Comparison of ENCODE assay signal across 8 mouse cellular contexts in the genomic region with DNA sequence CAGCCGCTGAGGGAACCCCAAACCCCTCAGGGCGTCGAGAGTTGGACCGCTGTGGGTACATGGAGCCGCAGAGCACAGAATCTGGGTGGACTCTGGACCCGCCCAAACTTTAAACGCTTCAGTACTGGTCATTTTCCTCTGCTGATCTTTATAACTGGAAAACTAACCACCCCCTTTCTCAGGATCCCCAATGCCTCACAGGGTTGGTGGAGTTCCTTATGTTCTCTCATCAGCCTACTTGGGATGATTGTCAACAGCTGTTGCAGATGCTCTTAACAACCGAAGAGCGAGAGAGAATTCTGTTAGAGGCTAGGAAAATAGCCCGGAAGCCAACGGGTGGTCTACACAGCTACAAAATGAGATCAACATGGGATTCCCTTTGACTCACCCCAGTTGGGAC. TPM values are rescaled to one million over a fixed set of nuclear protein-coding genes. Genes with fewer than 3 reads are reported as not detected.
DNase-seq lines count a peak whose midpoint lies in the region; ATAC-seq lines count a peak whose summit lies in the region.
"Not testable (repeated sequence)": the region's sequence is repeated elsewhere in the genome, so short reads cannot be mapped to it uniquely, and the experiment has no call there.

A gene (plus strand): TSS at position 301 of the 400 bp plus-strand sequence.

- H3K9me3 ChIP-seq in ES-E14 (ENCODE audit: control insufficient read depth, insufficient read depth, low read depth, low read length); embryonic facial prominence, embryonic 11.5 days (replicated peaks; ENCODE audit: control insufficient read depth, low read length); forebrain, embryonic 12.5 days; heart, embryonic 16.5 days (replicated peaks; ENCODE audit: control insufficient read depth, low read length); kidney, embryonic 14.5 days (ENCODE audit: control insufficient read depth, low read length); liver, embryonic 11.5 days (ENCODE audit: control insufficient read depth, low read length): not testable (repeated sequence)

- DNase-seq in ES-E14 (ENCODE audit: low read depth, low spot score); embryonic facial prominence, embryonic 11.5 days (ENCODE audit: low spot score); liver, embryonic 11.5 days (ENCODE audit: low spot score): not testable (repeated sequence)

- not testable (repeated sequence) for ATAC-seq in embryonic facial prominence, embryonic 11.5 days (replicated peaks; ENCODE audit: insufficient number of reproducible peaks, low FRiP score, low TSS enrichment, low read depth); forebrain, embryonic 12.5 days (ENCODE audit: low FRiP score); heart, embryonic 16.5 days (replicated peaks; ENCODE audit: extremely low read depth, insufficient read depth, low FRiP score); kidney, embryonic 14.5 days (ENCODE audit: low FRiP score, low TSS enrichment); liver, embryonic 11.5 days (replicated peaks; ENCODE audit: low FRiP score); neutrophil, adult 5-6 weeks (ENCODE audit: extremely low read depth, insufficient number of reproducible peaks, low FRiP score, poor library complexity, severe bottlenecking)

- H3K4me2 ChIP-seq in embryonic facial prominence, embryonic 11.5 days (ENCODE audit: low read depth, low read length); forebrain, embryonic 12.5 days; heart, embryonic 16.5 days (ENCODE audit: low read depth, low read length); kidney, embryonic 14.5 days (replicated peaks; ENCODE audit: low read depth, low read length); liver, embryonic 11.5 days: not testable (repeated sequence)

- H3K4me3 ChIP-seq in ES-E14 (ENCODE audit: insufficient read depth in 1 of 2, low read depth in 1 of 2, low read length in 2 of 2, poor library complexity in 1 of 2, severe bottlenecking in 1 of 2); embryonic facial prominence, embryonic 11.5 days (ENCODE audit: low read depth, low read length); forebrain, embryonic 12.5 days (replicated peaks); heart, embryonic 16.5 days (ENCODE audit: low read length); kidney, embryonic 14.5 days (ENCODE audit: low read length); liver, embryonic 11.5 days (ENCODE audit: low read depth, low read length); macrophage (ENCODE audit: inconsistent target): not testable (repeated sequence)

- H3K27ac ChIP-seq in ES-E14 (ENCODE audit: insufficient read depth, low read depth, low read length, poor library complexity, severe bottlenecking); embryonic facial prominence, embryonic 11.5 days (replicated peaks; ENCODE audit: low read depth, low read length); forebrain, embryonic 12.5 days; heart, embryonic 16.5 days (ENCODE audit: low read length); kidney, embryonic 14.5 days (ENCODE audit: low read depth, low read length); liver, embryonic 11.5 days (ENCODE audit: low read depth, low read length); macrophage: not testable (repeated sequence)

- not testable (repeated sequence) for H3K36me3 ChIP-seq in ES-E14 (ENCODE audit: control insufficient read depth, insufficient read depth, low read length, poor library complexity, severe bottlenecking); embryonic facial prominence, embryonic 11.5 days (replicated peaks; ENCODE audit: control insufficient read depth, insufficient read depth, low read depth, low read length); forebrain, embryonic 12.5 days (replicated peaks); heart, embryonic 16.5 days (ENCODE audit: control insufficient read depth, insufficient read depth); kidney, embryonic 14.5 days (ENCODE audit: control insufficient read depth, insufficient read depth, low read length); liver, embryonic 11.5 days (ENCODE audit: control insufficient read depth, insufficient read depth, low read length); macrophage (ENCODE audit: inconsistent target)

- WGBS in embryonic facial prominence, embryonic 11.5 days: 89% methylated on average over 11 of the region's 11 CpGs
- WGBS in forebrain, embryonic 12.5 days: 94% methylated on average over 11 of the region's 11 CpGs
- WGBS in heart, embryonic 16.5 days: 90% methylated on average over 11 of the region's 11 CpGs
- 95% methylated on average over 11 of the region's 11 CpGs for WGBS in kidney, embryonic 14.5 days
- WGBS in liver, embryonic 11.5 days: 91% methylated on average over 11 of the region's 11 CpGs
- WGBS in macrophage (ENCODE audit: missing documents): 94% methylated on average over 11 of the region's 11 CpGs

- not testable (repeated sequence) for H3K4me1 ChIP-seq in ES-E14 (ENCODE audit: control insufficient read depth in 2 of 2, insufficient read depth in 2 of 2, low read length in 2 of 2, poor library complexity in 1 of 2); embryonic facial prominence, embryonic 11.5 days (ENCODE audit: control insufficient read depth, insufficient read depth, low read length); forebrain, embryonic 12.5 days; heart, embryonic 16.5 days (ENCODE audit: control insufficient read depth, insufficient read depth, low read length); kidney, embryonic 14.5 days (ENCODE audit: control insufficient read depth, insufficient read depth, low read length); liver, embryonic 11.5 days (replicated peaks; ENCODE audit: control insufficient read depth, insufficient read depth, low read length)

- H3K9ac ChIP-seq in ES-E14 (ENCODE audit: insufficient read depth, low read depth, low read length, poor library complexity, severe bottlenecking); embryonic facial prominence, embryonic 11.5 days (replicated peaks; ENCODE audit: low read length); forebrain, embryonic 12.5 days; heart, embryonic 16.5 days (ENCODE audit: low read length); kidney, embryonic 14.5 days (ENCODE audit: low read depth, low read length); liver, embryonic 11.5 days (ENCODE audit: low read depth, low read length): not testable (repeated sequence)

- H3K27me3 ChIP-seq in embryonic facial prominence, embryonic 11.5 days (ENCODE audit: control insufficient read depth, insufficient read depth, low read length); forebrain, embryonic 12.5 days; heart, embryonic 16.5 days (ENCODE audit: control insufficient read depth, insufficient read depth, low read length); kidney, embryonic 14.5 days (ENCODE audit: control insufficient read depth, insufficient read depth, low read length); liver, embryonic 11.5 days (replicated peaks; ENCODE audit: control insufficient read depth, insufficient read depth, low read length): not testable (repeated sequence)

- H3K79me2 ChIP-seq in macrophage (ENCODE audit: inconsistent target): not testable (repeated sequence)

- in situ Hi-C loops in ES-E14 (cut with MboI; ENCODE audit: low sequenced_read_pairs in 2 of 2, unreplicated experiment in 2 of 2): not testable (repeated sequence)

RNA-seq across cellular contexts. Expression of the gene that starts here (rescaled TPM):
- total RNA-seq in ES-E14 (2012; rRNA removed): 7.5 and 15.0 TPM in 2 replicates
- polyA plus RNA-seq in embryonic facial prominence, embryonic 11.5 days (2014; fragmentation: Nextera tagmentation; extraction: Ambion mirVana): 29.4 and 33.4 TPM in 2 replicates
- 17.9 and 18.4 TPM in 2 replicates for polyA plus RNA-seq in forebrain, embryonic 12.5 days (2016; fragmentation: Nextera tagmentation; extraction: Ambion mirVana)
- 15.2 and 20.5 TPM in 2 replicates for polyA plus RNA-seq in heart, embryonic 16.5 days (2015; fragmentation: Nextera tagmentation; extraction: Ambion mirVana)
- polyA plus RNA-seq in kidney, embryonic 14.5 days (2014; fragmentation: Nextera tagmentation; extraction: Ambion mirVana): 28.8 and 29.3 TPM in 2 replicates
- 44.8 and 47.7 TPM in 2 replicates for polyA plus RNA-seq in liver, embryonic 11.5 days (2014; fragmentation: Nextera tagmentation; extraction: Ambion mirVana)
- total RNA-seq in macrophage (2018; cell fraction: chromatin; rRNA removed): 10 to 100 TPM in 25 of 26 experiments, 1 to 10 TPM in 1; 7.4 to 79.6 (median 40.6) TPM
- total RNA-seq in macrophage (2018; cell fraction: cytosol; rRNA removed): 10 to 100 TPM; 36.0 to 74.7 (median 60.7) TPM
- 100 to 1,000 TPM in 2 of 26 experiments, 10 to 100 TPM in 24; 26.5 to 166 (median 46.1) TPM for total RNA-seq in macrophage (2018; cell fraction: nucleus; rRNA removed)
- polyA plus RNA-seq in macrophage (2018): 55.9 to 176 TPM (median 125 TPM) in 3 replicates
- total RNA-seq in neutrophil, adult 5-6 weeks (2017): 326 and 339 TPM in 2 replicates

Comparison
In these comparisons a context has a peak if more than half of its experiments do, and no peak if none do; other contexts are left out.
1. RNA of the gene that starts here (total RNA-seq): 326 to 339 TPM in neutrophil, adult 5-6 weeks; 7.5 to 15.0 TPM in ES-E14; every median in the first group is over 10 times any median in the second.